Mouse (Mus musculus): ENCODE results near the gene Ust.
A peak's percentile ranks its signal among the peaks of the same experiment; 100 is the strongest.

The Ust gene

GRCm38 (mm10) chr10:8320771-8321170 is 197.9 kb downstream of the Ust start:
- DNase-seq (ENCODE audit: low spot score): no peak

- no peak for DNase-seq (ENCODE audit: low spot score)
Observed at GRCm38 (mm10) chr10:8309435-8309834, 209.2 kb downstream of the Ust start.

GRCm38 (mm10) chr10:8304211-8304610 is 214.4 kb downstream of the Ust start:
- DNase-seq (ENCODE audit: low spot score): no peak

GRCm38 (mm10) chr10:8299166-8299565 is 219.5 kb downstream of the Ust start:
- DNase-seq (ENCODE audit: low spot score): no peak

GRCm38 (mm10) chr10:8297214-8297613 is 221.4 kb downstream of the Ust start:
- DNase-seq (ENCODE audit: low spot score): no peak

GRCm38 (mm10) chr10:8290661-8291060 is 228.0 kb downstream of the Ust start:
- DNase-seq (ENCODE audit: low spot score): no peak

- no peak for DNase-seq (ENCODE audit: low spot score)
Observed at GRCm38 (mm10) chr10:8287350-8287791, 231.3 kb downstream of the Ust start.

- DNase-seq (ENCODE audit: low spot score): no peak
Observed at GRCm38 (mm10) chr10:8283991-8284390, 234.6 kb downstream of the Ust start.

- no peak for DNase-seq (ENCODE audit: low spot score)
Observed at GRCm38 (mm10) chr10:8277094-8277493, 241.5 kb downstream of the Ust start.

- no peak for DNase-seq (ENCODE audit: low spot score)
Observed at GRCm38 (mm10) chr10:8269681-8270080, 248.9 kb downstream of the Ust start.

GRCm38 (mm10) chr10:8259716-8260115 is 258.9 kb downstream of the Ust start:
- no peak for DNase-seq (ENCODE audit: low spot score)

GRCm38 (mm10) chr10:8250005-8250404 is 268.6 kb downstream of the Ust start:
- DNase-seq (ENCODE audit: low spot score): no peak

- DNase-seq (ENCODE audit: low spot score): peak; percentile 31
Observed at GRCm38 (mm10) chr10:8242336-8242735, 276.3 kb downstream of the Ust start.

- DNase-seq (ENCODE audit: low spot score): no peak
Observed at GRCm38 (mm10) chr10:8240703-8241102, 277.9 kb downstream of the Ust start.

GRCm38 (mm10) chr10:8240242-8240641 is 278.4 kb downstream of the Ust start:
- peak; percentile 85 for DNase-seq (ENCODE audit: low spot score)

- DNase-seq (ENCODE audit: low spot score): no peak
Observed at GRCm38 (mm10) chr10:8236780-8237571, 281.6 kb downstream of the Ust start.

GRCm38 (mm10) chr10:8233148-8233901 is 285.3 kb downstream of the Ust start:
- no peak for DNase-seq (ENCODE audit: low spot score)

- DNase-seq (ENCODE audit: low spot score): no peak
Observed at GRCm38 (mm10) chr10:8232535-8232934, 286.1 kb downstream of the Ust start.

- no peak for DNase-seq (ENCODE audit: low spot score)
Observed at GRCm38 (mm10) chr10:8228375-8228743, 290.3 kb downstream of the Ust start.

- DNase-seq (ENCODE audit: low spot score): no peak
Observed at GRCm38 (mm10) chr10:8227705-8228374, 290.8 kb downstream of the Ust start.

GRCm38 (mm10) chr10:8226650-8227049 is 292.0 kb downstream of the Ust start:
- no peak for DNase-seq (ENCODE audit: low spot score)

GRCm38 (mm10) chr10:8224641-8225040 is 294.0 kb downstream of the Ust start:
- DNase-seq (ENCODE audit: low spot score): no peak

GRCm38 (mm10) chr10:8224046-8224445 is 294.6 kb downstream of the Ust start:
- no peak for DNase-seq (ENCODE audit: low spot score)

All from MN1 (cell line).